Mouse (Mus musculus) right cerebral cortex, postnatal 25 days (tissue): ENCODE data around the gene Synpr.

ENCODE experiments used
- DNase-seq: peaks from one replicate; pipeline ENCODE4 v3.0.0; 2022

Gene Synpr

GRCm38 (mm10) chr14:13553616-13554370 lies 269.2 kb downstream of the Synpr start:
- no peak for DNase-seq

GRCm38 (mm10) chr14:13554631-13555030 lies 270.1 kb downstream of the Synpr start:
- no peak for DNase-seq

- no peak for DNase-seq
Observed at GRCm38 (mm10) chr14:13558117-13558516, 273.5 kb downstream of the Synpr start.

GRCm38 (mm10) chr14:13567250-13567649 lies 282.7 kb downstream of the Synpr start:
- no peak for DNase-seq

- no peak for DNase-seq
Observed at GRCm38 (mm10) chr14:13567996-13568395, 283.4 kb downstream of the Synpr start.

GRCm38 (mm10) chr14:13571941-13572340 lies 287.4 kb downstream of the Synpr start:
- no peak for DNase-seq

GRCm38 (mm10) chr14:13572530-13572929 lies 287.9 kb downstream of the Synpr start:
- DNase-seq, result no peak

- no peak for DNase-seq
Observed at GRCm38 (mm10) chr14:13578101-13578500, 293.5 kb downstream of the Synpr start.

GRCm38 (mm10) chr14:13578744-13579143 lies 294.2 kb downstream of the Synpr start:
- no peak for DNase-seq

GRCm38 (mm10) chr14:13593321-13593940 lies 308.9 kb downstream of the Synpr start:
- peak; percentile 8 for DNase-seq

- DNase-seq, result no peak
Observed at GRCm38 (mm10) chr14:13596251-13596650, 311.7 kb downstream of the Synpr start.

- DNase-seq, result no peak
Observed at GRCm38 (mm10) chr14:13597204-13597603, 312.6 kb downstream of the Synpr start.

- DNase-seq, result no peak
Observed at GRCm38 (mm10) chr14:13620531-13620930, 336.0 kb downstream of the Synpr start.

GRCm38 (mm10) chr14:13649865-13650264 lies 365.3 kb downstream of the Synpr start:
- no peak for DNase-seq

GRCm38 (mm10) chr14:13651039-13651438 lies 366.5 kb downstream of the Synpr start:
- no peak for DNase-seq

- DNase-seq, result no peak
Observed at GRCm38 (mm10) chr14:13651541-13652298, 367.1 kb downstream of the Synpr start.
